Mouse (Mus musculus): ENCODE data around the gene Tex52.

DNA sequence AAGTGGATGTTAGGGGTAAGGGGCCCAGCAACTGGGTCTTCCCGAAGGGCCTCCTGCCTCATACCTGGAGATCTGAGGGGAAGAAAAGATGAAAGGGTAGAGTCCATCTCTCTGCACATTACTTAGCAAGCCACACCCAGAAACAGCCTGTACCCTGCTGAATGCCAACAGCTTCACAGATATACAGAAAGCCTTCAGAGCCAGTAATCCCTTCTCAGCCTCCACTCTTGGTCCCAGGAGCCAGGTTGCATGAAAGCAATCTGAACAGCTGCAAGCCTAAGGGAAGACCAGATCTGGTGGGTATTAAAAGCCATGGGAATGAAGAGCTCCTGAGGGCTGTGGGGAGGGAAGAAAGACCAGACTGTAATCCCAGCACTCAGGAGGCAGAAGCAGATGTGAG is 13.9 kb downstream of the Tex52 start:
- TF ChIP-seq CTCF (IDR thresholded peaks at IDR 0.05; ENCODE audit: extremely low read depth, insufficient read length, insufficient replicate concordance, low read depth, low read length), result no peak
- no peak for TF ChIP-seq POLR2A (IDR thresholded peaks at IDR 0.05; ENCODE audit: low read depth, low read length)
